Mouse (Mus musculus) cerebellum, adult 11-12 months (tissue): ENCODE measurements around the gene Parp3.

ENCODE experiments used
- DNase-seq: peaks from one replicate; pipeline ENCODE4 v3.0.0; 2022

Parp3 gene

DNA sequence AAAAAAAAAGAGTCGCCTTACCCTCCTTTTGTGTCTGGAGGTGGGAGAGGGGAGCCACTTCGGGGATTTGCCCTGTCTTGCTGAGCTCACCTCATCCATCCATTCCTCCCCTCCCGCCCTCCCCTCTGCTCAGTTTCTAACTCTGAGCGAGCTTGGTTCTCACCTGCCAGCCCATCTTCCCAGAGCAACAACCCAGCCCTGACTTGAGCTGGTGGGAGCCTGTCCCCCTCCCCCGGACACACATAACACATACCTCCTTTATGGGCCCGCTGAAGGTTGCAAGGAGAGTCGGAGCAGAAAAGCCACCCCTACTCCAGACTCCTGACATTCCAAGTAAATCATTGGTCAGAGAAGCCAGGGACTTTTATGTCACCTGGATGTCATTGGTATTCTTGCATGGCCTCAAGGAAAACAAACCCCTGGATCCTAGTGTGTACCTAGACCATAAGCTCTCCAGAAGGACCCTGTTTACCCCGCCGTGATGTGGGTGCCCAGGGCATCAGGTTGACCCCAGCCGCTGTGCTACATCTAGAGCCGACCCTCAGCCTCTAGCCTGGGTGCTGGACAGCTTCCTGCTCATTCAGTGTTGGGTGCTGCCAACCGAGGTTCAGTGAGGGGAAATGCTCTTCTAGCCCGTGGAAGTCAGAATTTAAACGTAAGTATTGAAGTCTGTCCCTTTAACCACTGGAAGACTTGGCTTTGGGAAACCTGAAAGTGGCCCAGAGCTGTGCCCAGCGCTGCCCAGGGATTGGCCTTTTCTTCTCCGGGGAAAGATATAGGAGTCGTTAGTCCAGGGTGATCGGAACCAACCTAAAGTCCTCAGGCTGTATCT is 55.5 kb downstream of the Parp3 start:
- no peak for DNase-seq

GRCm38 (mm10) chr9:106420608-106421007 is 56.1 kb downstream of the Parp3 start:
- no peak for DNase-seq
